ENCODE assay signal across 9 mouse cellular contexts in the genomic region with DNA sequence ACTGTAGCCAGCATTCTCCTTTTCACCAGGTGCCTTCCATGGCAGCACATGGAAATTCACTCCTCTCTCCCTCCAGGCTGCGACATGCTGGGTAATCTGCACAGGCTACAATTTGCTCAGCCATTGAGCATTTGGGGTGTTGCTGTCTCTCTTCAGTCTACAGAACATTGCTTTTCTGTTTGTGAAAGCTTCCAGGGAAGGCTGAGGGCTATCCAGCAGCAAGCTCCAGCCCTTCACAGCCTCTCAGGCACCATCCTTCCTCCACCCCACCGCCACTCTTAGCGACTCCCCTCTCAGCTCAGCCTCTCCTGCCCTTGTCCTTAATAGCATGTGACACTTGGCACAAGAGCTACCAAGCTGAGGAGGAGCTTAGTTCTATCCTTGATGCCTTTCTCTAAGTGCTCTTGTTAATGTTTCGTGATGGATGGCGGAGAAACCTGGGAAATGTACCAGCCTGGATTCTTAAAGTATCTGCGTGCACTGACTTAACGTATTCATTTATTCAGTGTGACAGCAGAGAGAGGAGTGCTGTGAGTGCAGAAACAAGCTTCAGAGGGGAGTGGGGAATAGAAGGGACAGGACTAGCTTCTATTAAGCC.
DNase-seq lines count a peak whose midpoint lies in the region; ATAC-seq and TF ChIP-seq lines count a peak whose summit lies in the region.
"Had no signal": no experiment of that assay in that cellular context is flagged by ENCODE, and none has a peak within 500 bp of the region (broad histone marks: within the 10 kb centered on the region; RNA-seq: fewer than 3 reads in every experiment).

No protein-coding gene starts in this region.

- peak overlapping the region; percentile 83 for H3K27ac ChIP-seq in hindbrain, postnatal 0 days
- H3K27ac ChIP-seq in midbrain, postnatal 0 days (ENCODE audit: low read depth, low read length) = peak overlapping the region; percentile 85

- DNase-seq in cerebellum, adult 18-20 months = peak; percentile 40 to 51
- no peak for DNase-seq in cerebellum, adult 11 months
- DNase-seq in cerebellum, adult 9-11 months = peak; percentile 64
- DNase-seq in hindbrain, postnatal 0 days (ENCODE audit: low spot score) = peak; percentile 72
- peak; percentile 80 for DNase-seq in midbrain, postnatal 0 days (ENCODE audit: low spot score)
- no peak for DNase-seq in thymus, postnatal 10 days (ENCODE audit: low spot score in 2 of 2)
- no peak for DNase-seq in thymus, postnatal 4 days

- no peak for TF ChIP-seq CTCF in hindbrain, postnatal 0 days (IDR thresholded peaks at IDR 0.05; ENCODE audit: low read depth)
- no peak for TF ChIP-seq CTCF in midbrain, postnatal 0 days (IDR thresholded peaks at IDR 0.05)

- H3K4me2 ChIP-seq in hindbrain, postnatal 0 days (ENCODE audit: low read depth, low read length) = peak overlapping the region; percentile 16; the same call in 1 of the 2 replicates
- H3K4me2 ChIP-seq in midbrain, postnatal 0 days (ENCODE audit: low read depth, low read length, poor library complexity, severe bottlenecking) = peak overlapping the region; percentile 18; the same call in 1 of the 2 replicates

- no peak overlapping the region for H3K4me3 ChIP-seq in hindbrain, postnatal 0 days (ENCODE audit: low read length)
- no peak overlapping the region for H3K4me3 ChIP-seq in midbrain, postnatal 0 days (ENCODE audit: low read depth, low read length)

- H3K9me3 ChIP-seq in hindbrain, postnatal 0 days (ENCODE audit: low read length) = no peaks in the 10 kb centered on the region
- H3K9me3 ChIP-seq in midbrain, postnatal 0 days (ENCODE audit: low read length) = no peaks in the 10 kb centered on the region

- no peak overlapping the region for H3K9ac ChIP-seq in hindbrain, postnatal 0 days (replicated peaks; ENCODE audit: low read length)
- H3K9ac ChIP-seq in midbrain, postnatal 0 days (replicated peaks; ENCODE audit: low read length, poor library complexity, severe bottlenecking) = peak overlapping the region; percentile 46; the same call in 1 of the 2 replicates

- H3K4me1 ChIP-seq in hindbrain, postnatal 0 days (ENCODE audit: insufficient read depth, low read length) = peaks cover 42% of the 10 kb centered on the region
- peaks cover 20% of the 10 kb centered on the region for H3K4me1 ChIP-seq in midbrain, postnatal 0 days (ENCODE audit: insufficient read depth, low read length)

- H3K27me3 ChIP-seq in hindbrain, postnatal 0 days (ENCODE audit: insufficient read depth, low read length) = no peaks in the 10 kb centered on the region
- H3K27me3 ChIP-seq in midbrain, postnatal 0 days (ENCODE audit: insufficient read depth, low read length) = no peaks in the 10 kb centered on the region
- H3K27me3 ChIP-seq: Patski had no signal

- ATAC-seq in hindbrain, postnatal 0 days = peak; percentile 87
- peak; percentile 76 for ATAC-seq in midbrain, postnatal 0 days (ENCODE audit: low FRiP score)
- ATAC-seq in megakaryocyte-erythroid progenitor cell, adult 5-6 weeks (replicated peaks; ENCODE audit: low FRiP score, low TSS enrichment, poor library complexity, severe bottlenecking) = no peak
- ATAC-seq: Patski had no signal

- 16% methylated on average over 7 of the region's 7 CpGs for WGBS in hindbrain, postnatal 0 days
- WGBS in midbrain, postnatal 0 days = 15% methylated on average over 7 of the region's 7 CpGs

- H3K36me3 ChIP-seq in hindbrain, postnatal 0 days (ENCODE audit: insufficient read depth, low read length) = no peaks in the 10 kb centered on the region
- no peaks in the 10 kb centered on the region for H3K36me3 ChIP-seq in midbrain, postnatal 0 days (ENCODE audit: insufficient read depth, low read length)

Comparison
In these comparisons a context has a peak if more than half of its experiments do, and no peak if none do; other contexts are left out.
1. DNase-seq: peak in cerebellum, adult 18-20 months (2 of 2), cerebellum, adult 9-11 months (single experiment), hindbrain, postnatal 0 days (single experiment) and midbrain, postnatal 0 days (single experiment); none in cerebellum, adult 11 months (single experiment), thymus, postnatal 10 days (0 of 2) and thymus, postnatal 4 days (single experiment).